Mouse (Mus musculus) neural tube, embryonic 15.5 days (tissue): ENCODE results near the gene Dhx58. TPM values are rescaled to one million over a fixed set of nuclear protein-coding genes. Genes with fewer than 3 reads are reported as not detected.

Source experiments
- ATAC-seq: fragments of 200-750 bp; cut with Nextera tagmentation; 2 replicates; pipeline ENCODE4 v1.8.0; 2017; ENCODE audit warnings: mild to moderate bottlenecking, moderate TSS enrichment, moderate library complexity; ENCODE audit not compliant: low FRiP score
- H3K27ac ChIP-seq: fragments of 300-500 bp; sonication (generic); replicated peaks from 2 replicates; pipeline ENCODE4 v1.5.1; 2015; ENCODE audit warnings: mild to moderate bottlenecking, inconsistent platforms
- H3K27me3 ChIP-seq: fragments of 300-500 bp; sonication (generic); replicated peaks from 2 replicates; pipeline ENCODE4 v1.6.1; 2015; ENCODE audit warnings: inconsistent platforms
- H3K36me3 ChIP-seq: fragments of 300-500 bp; sonication (generic); 2 replicates; pipeline ENCODE4 v1.6.1; 2015; ENCODE audit warnings: inconsistent platforms
- H3K4me1 ChIP-seq: fragments of 300-500 bp; sonication (generic); 2 replicates; pipeline ENCODE4 v1.6.1; 2015; ENCODE audit warnings: inconsistent platforms
- H3K4me2 ChIP-seq: fragments of 300-500 bp; sonication (generic); 2 replicates; pipeline ENCODE4 v1.6.1; 2015; ENCODE audit warnings: inconsistent platforms, mild to moderate bottlenecking, moderate library complexity
- H3K4me3 ChIP-seq: fragments of 300-500 bp; sonication (generic); replicated peaks from 2 replicates; pipeline ENCODE4 v1.5.1; 2015; ENCODE audit warnings: mild to moderate bottlenecking, inconsistent platforms
- H3K9ac ChIP-seq: fragments of 300-500 bp; sonication (generic); replicated peaks from 2 replicates; pipeline ENCODE4 v1.6.1; 2015; ENCODE audit warnings: mild to moderate bottlenecking, inconsistent platforms
- H3K9me3 ChIP-seq: fragments of 300-500 bp; sonication (generic); replicated peaks from 2 replicates; pipeline ENCODE4 v1.6.1; 2016; ENCODE audit warnings: inconsistent platforms
- WGBS: fragments of 180-500 bp; shearing (Covaris S2); methylation state at CpG from one replicate; pipeline ENCODE4 v1.1.7; 2015; ENCODE audit warnings: mixed read lengths; 5-methylcytosine and 5-hydroxymethylcytosine counted together
- polyA plus RNA-seq: library from polyadenylated mRNA; unstranded; fragments of >200 nt; fragmentation: Nextera tagmentation; extraction: Ambion mirVana; gene quantifications from 2 replicates; pipeline ENCODE4 v1.2.1, GENCODE M21; 2015

Dhx58 gene
- polyA plus RNA-seq, 1 experiment from 2014 or later, result 2.7 TPM

- 71% methylated on average over 8 of the region's 8 CpGs for WGBS
- Histone ChIP-seq H3K4me3 (no peak overlapping the region), H3K27me3 (no peaks in the 10 kb centered on the region), H3K9ac (no peak overlapping the region), H3K4me1 (peaks cover 39% of the 10 kb centered on the region), H3K27ac (peak overlapping the region; percentile 14), H3K36me3 (peaks cover 24% of the 10 kb centered on the region), H3K9me3 (no peaks in the 10 kb centered on the region), H3K4me2 (no peak overlapping the region)
- ATAC-seq, result no peak
Observed at GRCm38 (mm10) chr11:100721776-100722492, 17.9 kb upstream of the Dhx58 start.

GRCm38 (mm10) chr11:100721254-100721653 is 17.2 kb upstream of the Dhx58 start:
- H3K27ac ChIP-seq, result peak overlapping the region; percentile 14
- ATAC-seq, result no peak
- H3K9ac ChIP-seq, result no peak overlapping the region
- no peaks in the 10 kb centered on the region for H3K27me3 ChIP-seq
- H3K36me3 ChIP-seq, result peaks cover 29% of the 10 kb centered on the region
- H3K4me3 ChIP-seq, result no peak overlapping the region
- no peaks in the 10 kb centered on the region for H3K9me3 ChIP-seq
- H3K4me2 ChIP-seq, result no peak overlapping the region
- peaks cover 39% of the 10 kb centered on the region for H3K4me1 ChIP-seq
- 64% methylated on average over 4 of the region's 4 CpGs for WGBS

DNA sequence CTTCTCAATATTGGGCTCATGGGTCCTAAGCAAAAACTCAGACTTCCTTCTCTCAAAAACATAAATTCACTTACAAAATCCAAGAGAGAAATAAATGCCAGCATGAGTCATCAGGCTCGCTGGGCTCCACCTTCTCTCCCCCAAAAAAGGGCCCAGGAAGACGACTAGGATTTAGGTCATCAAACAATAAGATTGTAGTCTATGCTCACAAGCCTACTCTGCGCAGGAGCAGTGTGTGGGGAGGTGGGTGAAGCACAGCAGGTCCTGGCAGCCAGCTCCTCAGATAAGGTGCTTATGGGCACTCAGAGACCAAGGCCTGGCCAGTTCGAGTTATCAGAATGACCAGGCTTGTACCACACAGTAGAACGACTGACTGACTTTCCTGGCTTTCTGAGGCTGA is 16.3 kb upstream of the Dhx58 start:
- Histone ChIP-seq H3K27me3 (no peaks in the 10 kb centered on the region), H3K36me3 (peaks cover 38% of the 10 kb centered on the region), H3K27ac (no peak overlapping the region; the same call in none of the 2 replicates), H3K4me1 (peaks cover 40% of the 10 kb centered on the region), H3K9me3 (no peaks in the 10 kb centered on the region), H3K4me3 (no peak overlapping the region), H3K9ac (no peak overlapping the region), H3K4me2 (no peak overlapping the region)
- no peak for ATAC-seq
- 81% methylated on average over 5 of the region's 5 CpGs for WGBS

GRCm38 (mm10) chr11:100719893-100720292 is 15.8 kb upstream of the Dhx58 start:
- Histone ChIP-seq H3K4me1 (peaks cover 35% of the 10 kb centered on the region), H3K4me3 (no peak overlapping the region), H3K36me3 (peaks cover 40% of the 10 kb centered on the region), H3K9me3 (no peaks in the 10 kb centered on the region), H3K27ac (no peak overlapping the region; the same call in 1 of the 2 replicates), H3K9ac (no peak overlapping the region), H3K27me3 (no peaks in the 10 kb centered on the region), H3K4me2 (no peak overlapping the region)
- no peak for ATAC-seq
- 88% methylated on average over 11 of the region's 11 CpGs for WGBS

GRCm38 (mm10) chr11:100719312-100719711 is 15.2 kb upstream of the Dhx58 start:
- WGBS, result 88% methylated on average over 3 of the region's 3 CpGs
- no peaks in the 10 kb centered on the region for H3K27me3 ChIP-seq
- H3K36me3 ChIP-seq, result peaks cover 40% of the 10 kb centered on the region
- no peak for ATAC-seq
- H3K27ac ChIP-seq, result no peak overlapping the region
- peaks cover 31% of the 10 kb centered on the region for H3K4me1 ChIP-seq
- no peak overlapping the region for H3K4me3 ChIP-seq
- H3K9ac ChIP-seq, result no peak overlapping the region
- no peak overlapping the region for H3K4me2 ChIP-seq
- H3K9me3 ChIP-seq, result no peaks in the 10 kb centered on the region

- Histone ChIP-seq H3K27me3 (no peaks in the 10 kb centered on the region), H3K36me3 (peaks cover 40% of the 10 kb centered on the region), H3K9ac (no peak overlapping the region), H3K4me1 (peaks cover 34% of the 10 kb centered on the region), H3K4me2 (no peak overlapping the region), H3K27ac (no peak overlapping the region), H3K9me3 (no peaks in the 10 kb centered on the region), H3K4me3 (no peak overlapping the region)
- 92% methylated on average over 4 of the region's 4 CpGs for WGBS
- ATAC-seq, result no peak
Observed at GRCm38 (mm10) chr11:100718866-100719265, 14.8 kb upstream of the Dhx58 start.

GRCm38 (mm10) chr11:100718462-100718861 is 14.4 kb upstream of the Dhx58 start:
- Histone ChIP-seq H3K4me2 (no peak overlapping the region), H3K9me3 (no peaks in the 10 kb centered on the region), H3K4me3 (no peak overlapping the region), H3K27me3 (no peaks in the 10 kb centered on the region), H3K9ac (no peak overlapping the region), H3K36me3 (peaks cover 40% of the 10 kb centered on the region), H3K27ac (no peak overlapping the region), H3K4me1 (peaks cover 39% of the 10 kb centered on the region)
- WGBS, result 94% methylated on average over 7 of the region's 7 CpGs
- no peak for ATAC-seq

DNA sequence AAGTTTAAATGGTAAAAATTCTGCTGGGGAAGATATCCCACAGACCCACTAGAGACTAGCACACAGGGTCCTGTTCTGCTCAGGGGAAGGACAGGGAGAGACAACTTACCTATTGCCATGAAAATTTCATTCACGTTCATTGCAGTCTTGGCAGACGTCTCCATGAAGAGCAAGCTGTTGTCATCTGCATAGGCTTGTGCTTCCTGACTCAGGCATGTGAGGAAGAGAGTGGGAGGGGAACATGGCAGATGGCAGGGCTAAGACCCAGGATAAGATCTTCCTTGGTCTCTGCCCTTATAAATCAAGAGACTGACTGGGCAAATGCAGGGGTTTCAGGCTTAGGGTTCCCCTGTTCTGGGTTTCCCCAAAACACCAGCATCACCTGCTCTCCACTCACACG is 12.6 kb upstream of the Dhx58 start:
- Histone ChIP-seq H3K36me3 (peaks cover 40% of the 10 kb centered on the region), H3K4me2 (no peak overlapping the region), H3K27me3 (no peaks in the 10 kb centered on the region), H3K4me3 (no peak overlapping the region), H3K9ac (no peak overlapping the region), H3K4me1 (peaks cover 42% of the 10 kb centered on the region), H3K9me3 (no peaks in the 10 kb centered on the region), H3K27ac (no peak overlapping the region)
- ATAC-seq, result no peak
- 83% methylated on average over 3 of the region's 3 CpGs for WGBS

GRCm38 (mm10) chr11:100714948-100715347 is 10.9 kb upstream of the Dhx58 start:
- Histone ChIP-seq H3K4me1 (peaks cover 38% of the 10 kb centered on the region), H3K4me3 (no peak overlapping the region), H3K27me3 (no peaks in the 10 kb centered on the region), H3K27ac (no peak overlapping the region), H3K9ac (no peak overlapping the region), H3K4me2 (no peak overlapping the region), H3K36me3 (peaks cover 44% of the 10 kb centered on the region), H3K9me3 (no peaks in the 10 kb centered on the region)
- ATAC-seq, result no peak
- WGBS, result 78% methylated on average over 6 of the region's 6 CpGs

DNA sequence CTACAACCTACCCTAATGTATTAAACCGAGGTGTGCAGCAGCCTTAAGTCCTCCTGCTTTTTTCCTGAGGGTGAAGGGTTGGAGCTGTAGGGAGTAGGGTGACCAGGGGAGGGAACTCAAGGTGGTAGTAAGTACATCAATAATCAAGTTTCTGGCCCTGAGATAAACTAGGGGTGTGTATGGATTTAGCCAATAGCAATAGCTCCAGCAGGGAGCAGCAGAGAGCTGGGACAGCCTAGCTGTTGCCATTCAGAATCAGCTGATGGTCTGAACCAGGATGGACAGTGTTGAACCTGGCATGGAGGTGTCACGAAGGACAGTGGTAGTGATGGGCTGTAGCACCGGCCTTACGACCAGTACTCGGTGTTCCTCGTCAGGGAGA is 10.5 kb upstream of the Dhx58 start:
- Histone ChIP-seq H3K9ac (no peak overlapping the region), H3K4me1 (peaks cover 35% of the 10 kb centered on the region), H3K4me2 (no peak overlapping the region), H3K36me3 (peaks cover 48% of the 10 kb centered on the region), H3K4me3 (no peak overlapping the region), H3K27ac (no peak overlapping the region), H3K9me3 (no peaks in the 10 kb centered on the region), H3K27me3 (no peaks in the 10 kb centered on the region)
- ATAC-seq, result no peak
- WGBS, result 48% methylated on average over 6 of the region's 6 CpGs

- 0 out of 2 replicates have a peak within 1 kb of the TSS, but pooled peaks have one; percentile 6 for H3K4me3 ChIP-seq
- peaks cover 35% of the 10 kb centered on the region for H3K4me1 ChIP-seq
- ATAC-seq, result no peak
- WGBS, result 8% methylated on average over 38 of the region's 38 CpGs
- no peaks in the 10 kb centered on the region for H3K9me3 ChIP-seq
- no peaks in the 10 kb centered on the region for H3K27me3 ChIP-seq
- peaks cover 49% of the 10 kb centered on the region for H3K36me3 ChIP-seq
- peak within 1 kb of the TSS; percentile 61; the same call in 1 of the 2 replicates for H3K27ac ChIP-seq
- peak within 1 kb of the TSS; percentile 20; the same call in 1 of the 2 replicates for H3K9ac ChIP-seq
- H3K4me2 ChIP-seq, result peak within 1 kb of the TSS; percentile 44
Observed at GRCm38 (mm10) chr11:100713735-100714533, 9.9 kb upstream of the Dhx58 start, which contains the start of gene Hspb9. TSS of gene Hspb9 (plus strand) at chr11:100713850.

GRCm38 (mm10) chr11:100713174-100713573 is 9.1 kb upstream of the Dhx58 start:
- Histone ChIP-seq H3K27me3 (no peaks in the 10 kb centered on the region), H3K9me3 (no peaks in the 10 kb centered on the region), H3K4me3 (no peak overlapping the region), H3K4me1 (peaks cover 35% of the 10 kb centered on the region), H3K27ac (0 out of 2 replicates have a peak overlapping the region, but pooled peaks have one; percentile 13), H3K36me3 (peaks cover 49% of the 10 kb centered on the region), H3K9ac (peak overlapping the region; percentile 20; the same call in 1 of the 2 replicates), H3K4me2 (no peak overlapping the region; the same call in 1 of the 2 replicates)
- WGBS, result 69% methylated on average over 4 of the region's 4 CpGs
- no peak for ATAC-seq
